13 mouse cellular contexts compared by ENCODE assay signal in genomic region chr9:118405926-118406518, GRCm38 (mm10).
"Had no signal": no experiment of that assay in that cellular context is flagged by ENCODE, and none has a peak within 500 bp of the region (broad histone marks: within the 10 kb centered on the region; RNA-seq: fewer than 3 reads in every experiment).

No protein-coding gene starts in this region.

- H3K27ac ChIP-seq: midbrain, embryonic 10.5 days; midbrain, embryonic 12.5 days; neural tube, embryonic 12.5 days; stomach, embryonic 15.5 days; stomach, postnatal 0 days had no signal

- H3K4me3 ChIP-seq: midbrain, embryonic 10.5 days; midbrain, embryonic 12.5 days; neural tube, embryonic 12.5 days; stomach, embryonic 15.5 days had no signal

- H3K4me2 ChIP-seq: lung, embryonic 14.5 days; midbrain, embryonic 12.5 days; neural tube, embryonic 12.5 days; stomach, embryonic 15.5 days had no signal

- H3K9me3 ChIP-seq: midbrain, embryonic 10.5 days; midbrain, embryonic 12.5 days; neural tube, embryonic 12.5 days; stomach, embryonic 15.5 days had no signal

- H3K27me3 ChIP-seq: neural tube, embryonic 12.5 days; stomach, embryonic 15.5 days had no signal

- H3K9ac ChIP-seq: lung, embryonic 14.5 days; midbrain, embryonic 12.5 days; neural tube, embryonic 12.5 days; stomach, embryonic 15.5 days had no signal

- H3K36me3 ChIP-seq: midbrain, embryonic 10.5 days; midbrain, embryonic 12.5 days; neural tube, embryonic 12.5 days; stomach, embryonic 15.5 days had no signal

- H3K4me1 ChIP-seq: midbrain, embryonic 10.5 days; neural tube, embryonic 12.5 days; stomach, embryonic 15.5 days had no signal

- DNase-seq: lung, adult 18-20 months; lung, embryonic 14.5 days; lung, postnatal 10 days; lung, postnatal 4 days; midbrain, embryonic 14.5 days; right cerebral cortex, postnatal 14 days; thymus, adult 2 months; thymus, postnatal 36 days had no signal
